Mouse (Mus musculus) small intestine, adult 2 months (tissue): ENCODE data around the gene Chrd.

ENCODE experiments used
- CTCF ChIP-seq: fragments of 200-500 bp; IDR thresholded peaks from 2 replicates; pipeline ENCODE4 v1.5.1; 2012; ENCODE audit warnings: low read depth, mild to moderate bottlenecking, control low read depth, inconsistent platforms, low read length, moderate library complexity, mixed read lengths; ENCODE audit not compliant: insufficient replicate concordance, insufficient read length; ENCODE audit errors: extremely low read depth
- POLR2A ChIP-seq: fragments of 200-500 bp; IDR thresholded peaks from 2 replicates; pipeline ENCODE4 v1.6.1; 2012; ENCODE audit warnings: low read depth, mild to moderate bottlenecking, control low read depth, inconsistent platforms, low read length, moderate library complexity

DNA sequence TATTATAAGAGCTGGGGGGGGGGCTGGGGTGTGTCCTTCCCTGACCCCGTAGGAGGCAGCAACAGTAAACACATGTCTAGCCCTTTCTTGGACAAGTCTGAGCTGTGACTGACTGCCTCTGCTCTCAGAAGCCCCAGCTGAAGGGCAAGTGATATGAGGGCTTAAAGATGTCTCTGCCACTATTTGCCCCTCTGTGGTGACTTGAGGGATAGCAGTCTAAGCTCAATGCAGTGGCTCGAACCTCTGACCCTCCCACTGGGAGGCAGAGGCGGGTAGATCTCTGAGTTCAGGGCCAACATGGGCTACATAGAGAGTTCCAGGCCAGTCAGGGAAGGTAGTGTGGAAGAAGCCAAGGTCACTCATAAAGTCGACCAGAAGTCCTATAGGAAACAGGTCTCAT, 22.1 kb upstream of the Chrd start:
- TF ChIP-seq POLR2A (no peak), CTCF (no peak)
